Mouse (Mus musculus): ENCODE measurements around the gene Me3. TPM values are rescaled to one million over a fixed set of nuclear protein-coding genes. Genes with fewer than 3 reads are reported as not detected.

Gene Me3
- polyA plus RNA-seq, 1 experiment from 2014 or later = 3.8 TPM

DNA sequence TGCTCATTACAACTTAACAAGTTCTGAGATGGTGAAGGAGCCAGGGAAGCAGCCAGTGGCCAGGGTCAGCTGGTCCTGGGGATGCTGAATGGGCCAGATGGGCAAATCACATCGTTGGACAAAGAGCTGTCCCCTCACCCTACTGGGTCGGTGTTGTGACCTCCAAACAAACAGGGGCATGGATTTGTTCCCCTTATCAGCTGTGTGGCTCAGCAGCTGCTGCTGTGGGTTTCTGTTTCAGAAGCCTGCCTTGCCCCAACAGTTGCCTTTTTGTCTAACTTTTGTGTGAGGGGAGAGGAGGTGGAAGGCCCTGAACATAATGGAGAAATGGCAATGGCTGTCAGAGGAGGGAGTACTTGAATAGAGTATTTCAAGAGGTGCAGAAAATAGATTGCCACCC lies 4.2 kb upstream of the Me3 start:
- Histone ChIP-seq H3K27me3 (replicated peaks) (no peaks in the 10 kb centered on the region), H3K4me3 (no peak overlapping the region), H3K27ac (ENCODE audit: poor library complexity, severe bottlenecking) (no peak overlapping the region), H3K9me3 (replicated peaks) (no peaks in the 10 kb centered on the region), H3K36me3 (no peaks in the 10 kb centered on the region), H3K9ac (no peak overlapping the region), H3K4me2 (no peak overlapping the region), H3K4me1 (replicated peaks) (peaks cover 15% of the 10 kb centered on the region)
- no peak for ATAC-seq (ENCODE audit: insufficient number of reproducible peaks, low FRiP score)
- 23% methylated on average over 2 of the region's 2 CpGs for WGBS

DNA sequence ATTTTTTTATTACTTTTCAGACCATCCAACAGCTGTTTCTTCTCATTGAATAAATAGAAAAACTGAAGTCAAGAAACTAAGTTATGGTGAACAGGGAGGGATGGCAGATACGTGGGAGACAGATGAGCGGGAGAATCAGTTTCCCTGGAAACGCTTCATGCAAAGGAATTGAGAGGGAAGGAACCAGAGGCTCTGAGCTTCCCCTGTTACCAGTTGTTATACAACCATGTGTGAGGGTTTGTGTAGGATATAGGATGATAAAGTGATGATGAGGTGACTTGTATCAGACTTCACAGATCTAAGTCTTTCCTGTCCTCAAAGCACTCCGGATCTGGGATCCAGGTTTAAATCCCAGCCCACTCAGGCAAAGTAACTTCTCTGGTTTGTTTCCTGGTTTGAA lies 3.2 kb upstream of the Me3 start:
- 78% methylated on average over 4 of the region's 4 CpGs for WGBS
- no peak overlapping the region for H3K27ac ChIP-seq (ENCODE audit: poor library complexity, severe bottlenecking)
- H3K4me3 ChIP-seq = no peak overlapping the region
- H3K9ac ChIP-seq = no peak overlapping the region
- peaks cover 16% of the 10 kb centered on the region for H3K4me1 ChIP-seq (replicated peaks)
- H3K9me3 ChIP-seq (replicated peaks) = no peaks in the 10 kb centered on the region
- no peak overlapping the region for H3K4me2 ChIP-seq
- no peaks in the 10 kb centered on the region for H3K36me3 ChIP-seq
- ATAC-seq (ENCODE audit: insufficient number of reproducible peaks, low FRiP score) = no peak
- no peaks in the 10 kb centered on the region for H3K27me3 ChIP-seq (replicated peaks)

DNA sequence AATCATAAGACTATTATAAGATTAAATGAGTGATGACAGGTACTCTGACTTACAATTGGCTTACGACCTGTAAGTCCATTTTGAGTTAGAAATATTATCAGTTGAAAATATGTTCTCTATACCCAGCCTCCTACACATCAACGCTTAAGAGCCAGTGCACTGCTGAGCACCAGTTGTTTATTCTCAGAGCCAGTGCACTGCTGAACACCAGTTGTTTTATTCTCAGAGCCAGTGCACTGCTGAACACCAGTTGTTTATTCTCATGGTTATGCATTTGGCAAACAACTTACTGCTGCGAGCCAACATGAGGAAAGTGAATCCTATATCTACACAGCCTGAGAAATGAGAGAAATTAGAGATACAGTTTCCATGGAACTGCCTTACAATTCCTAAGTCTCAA lies 2.3 kb upstream of the Me3 start:
- WGBS = 56% methylated on average over 3 of the region's 3 CpGs
- no peak for ATAC-seq (ENCODE audit: insufficient number of reproducible peaks, low FRiP score)
- H3K9me3 ChIP-seq (replicated peaks) = no peaks in the 10 kb centered on the region

DNA sequence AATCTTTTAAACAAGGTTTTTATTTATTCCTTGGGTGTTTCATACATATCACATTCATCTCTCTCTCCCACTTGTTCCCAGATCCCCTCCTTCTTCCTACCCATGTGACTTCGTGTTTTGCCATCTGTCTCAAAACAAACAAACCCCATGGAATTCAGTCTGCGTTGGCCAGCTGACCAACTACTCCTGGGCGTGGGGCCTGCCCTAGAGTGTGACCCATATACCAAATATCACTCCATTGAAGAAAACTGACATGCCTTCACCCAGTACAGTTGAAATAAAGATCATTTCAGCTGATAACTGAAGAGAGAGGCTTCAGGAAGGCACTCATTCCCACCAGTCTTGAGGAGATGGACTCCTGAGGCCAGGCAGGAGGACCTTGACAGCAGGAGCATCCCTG lies 1.4 kb upstream of the Me3 start:
- Histone ChIP-seq H3K9me3 (replicated peaks) (no peaks in the 10 kb centered on the region), H3K4me3 (no peak overlapping the region), H3K36me3 (no peaks in the 10 kb centered on the region), H3K9ac (no peak overlapping the region), H3K4me2 (no peak overlapping the region), H3K27ac (ENCODE audit: poor library complexity, severe bottlenecking) (no peak overlapping the region), H3K27me3 (replicated peaks) (no peaks in the 10 kb centered on the region), H3K4me1 (replicated peaks) (peaks cover 16% of the 10 kb centered on the region)
- 67% methylated on average over 3 of the region's 3 CpGs for WGBS
- ATAC-seq (ENCODE audit: insufficient number of reproducible peaks, low FRiP score) = no peak

More for the DNA sequence above, 2.3 kb upstream of the Me3 start:
- Histone ChIP-seq H3K27me3 (replicated peaks) (no peaks in the 10 kb centered on the region), H3K36me3 (no peaks in the 10 kb centered on the region), H3K4me1 (replicated peaks) (peaks cover 16% of the 10 kb centered on the region), H3K4me3 (no peak overlapping the region), H3K4me2 (no peak overlapping the region), H3K27ac (ENCODE audit: poor library complexity, severe bottlenecking) (no peak overlapping the region), H3K9ac (no peak overlapping the region)

DNA sequence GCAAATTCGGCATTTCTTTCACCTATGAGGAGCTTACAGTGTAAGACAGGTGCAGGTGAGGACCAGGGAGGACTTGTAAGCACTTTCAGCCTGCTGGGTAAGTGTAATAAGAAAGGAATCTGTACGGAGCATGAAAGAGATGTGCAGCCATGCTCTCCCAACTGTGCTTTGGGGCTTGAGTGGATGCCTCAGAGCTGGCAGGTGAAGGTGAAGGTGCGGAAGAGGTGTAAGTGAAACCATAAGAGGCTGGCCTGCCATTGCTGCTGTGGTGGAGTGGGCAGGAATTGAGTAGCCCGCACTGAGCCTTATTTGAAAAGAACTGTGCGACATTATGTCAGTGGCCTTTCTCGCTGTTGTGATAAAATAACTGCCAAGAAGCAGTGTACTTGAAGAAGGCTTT lies 8.3 kb downstream of the Me3 start:
- Histone ChIP-seq H3K27me3 (replicated peaks) (no peaks in the 10 kb centered on the region), H3K4me3 (no peak overlapping the region), H3K36me3 (no peaks in the 10 kb centered on the region), H3K9me3 (replicated peaks) (no peaks in the 10 kb centered on the region), H3K4me2 (no peak overlapping the region), H3K27ac (ENCODE audit: poor library complexity, severe bottlenecking) (peak overlapping the region; percentile 13; the same call in 1 of the 2 replicates), H3K9ac (no peak overlapping the region), H3K4me1 (replicated peaks) (peaks cover 17% of the 10 kb centered on the region)
- ATAC-seq (ENCODE audit: insufficient number of reproducible peaks, low FRiP score) = no peak
- WGBS = 61% methylated on average over 6 of the region's 6 CpGs

DNA sequence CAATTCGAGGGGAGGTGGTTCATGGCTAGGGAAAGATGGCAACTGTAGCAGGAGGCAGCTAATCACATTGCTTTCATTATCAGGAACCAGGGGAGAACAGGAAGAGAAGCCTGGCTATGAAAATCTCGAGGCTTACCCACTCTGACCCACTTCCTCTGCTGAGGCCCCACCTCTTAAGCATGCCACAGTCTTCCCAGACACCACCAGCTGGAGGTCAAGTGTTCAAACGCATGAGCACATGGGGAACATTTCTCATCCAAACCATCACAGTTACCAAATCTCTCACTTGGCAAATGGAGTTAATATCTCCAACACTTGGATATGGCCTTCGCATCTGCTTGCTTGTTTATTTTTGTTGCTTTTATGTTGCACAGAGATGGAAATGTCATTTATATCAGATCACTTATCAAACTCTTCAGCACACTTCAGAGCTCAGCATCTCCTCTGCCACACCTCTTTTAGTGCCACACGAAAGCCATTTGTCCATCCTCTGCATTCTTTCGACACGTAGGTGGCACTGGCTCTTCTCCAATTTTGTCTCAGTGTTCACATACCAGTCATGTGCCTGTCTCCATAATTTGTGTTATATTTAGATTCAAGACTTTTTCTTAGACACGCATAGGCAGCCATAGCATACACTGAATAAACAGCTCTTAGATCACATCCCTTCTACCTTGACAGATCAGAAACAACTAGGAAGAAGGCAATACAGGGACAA lies 8.9 kb downstream of the Me3 start:
- H3K4me1 ChIP-seq (replicated peaks) = peaks cover 17% of the 10 kb centered on the region
- H3K27ac ChIP-seq (ENCODE audit: poor library complexity, severe bottlenecking) = peak overlapping the region; percentile 13; the same call in 1 of the 2 replicates
- H3K4me2 ChIP-seq = no peak overlapping the region
- 33% methylated on average over 8 of the region's 8 CpGs for WGBS
- H3K27me3 ChIP-seq (replicated peaks) = no peaks in the 10 kb centered on the region
- no peaks in the 10 kb centered on the region for H3K9me3 ChIP-seq (replicated peaks)
- no peaks in the 10 kb centered on the region for H3K36me3 ChIP-seq
- H3K4me3 ChIP-seq = no peak overlapping the region
- ATAC-seq (ENCODE audit: insufficient number of reproducible peaks, low FRiP score) = no peak
- H3K9ac ChIP-seq = no peak overlapping the region

DNA sequence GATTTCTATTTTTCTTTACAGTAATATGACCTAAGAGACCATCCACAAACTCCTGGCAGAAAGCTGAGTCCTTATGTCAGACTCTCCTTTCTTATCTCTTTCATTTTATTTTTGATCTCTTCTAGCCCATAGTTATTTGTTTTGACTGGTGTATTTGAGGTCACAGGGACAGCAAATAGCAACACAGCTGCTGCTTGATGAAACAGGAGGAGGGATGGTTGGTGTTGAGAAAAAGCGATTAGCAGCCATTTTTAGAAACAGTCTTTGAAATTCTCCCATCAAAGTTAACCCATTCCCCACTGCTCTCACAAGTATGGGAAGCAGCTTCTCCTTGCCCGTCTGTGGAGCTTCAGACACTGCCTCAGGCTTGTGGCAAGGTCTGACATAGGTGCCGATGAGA lies 12.8 kb downstream of the Me3 start:
- Histone ChIP-seq H3K4me1 (replicated peaks) (peaks cover 17% of the 10 kb centered on the region), H3K9me3 (replicated peaks) (no peaks in the 10 kb centered on the region), H3K27me3 (replicated peaks) (no peaks in the 10 kb centered on the region), H3K27ac (ENCODE audit: poor library complexity, severe bottlenecking) (peak overlapping the region; percentile 52), H3K36me3 (no peaks in the 10 kb centered on the region), H3K4me3 (no peak overlapping the region), H3K9ac (no peak overlapping the region), H3K4me2 (peak overlapping the region; percentile 24)
- ATAC-seq (ENCODE audit: insufficient number of reproducible peaks, low FRiP score) = no peak
- 41% methylated on average over 3 of the region's 3 CpGs for WGBS

DNA sequence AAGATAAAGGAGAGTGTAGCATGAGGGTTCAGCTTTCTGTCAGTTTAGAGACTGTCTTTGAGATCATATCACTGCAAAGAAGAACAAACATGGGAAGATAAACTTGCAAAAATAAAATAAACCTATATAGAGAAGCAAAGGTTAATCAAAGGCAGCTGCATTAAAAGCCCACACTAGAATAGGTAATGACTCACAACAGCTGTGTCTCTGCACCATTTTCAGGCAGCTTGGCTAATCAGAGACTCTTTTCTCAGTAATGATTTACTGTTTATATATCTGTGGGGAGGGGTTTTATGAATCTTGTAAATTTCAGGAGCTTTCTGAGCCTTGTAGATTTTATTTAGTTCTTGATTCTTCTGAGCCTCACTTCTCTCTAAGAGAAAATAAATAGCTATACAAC lies 15.7 kb downstream of the Me3 start:
- Histone ChIP-seq H3K36me3 (no peaks in the 10 kb centered on the region), H3K9ac (no peak overlapping the region), H3K4me3 (no peak overlapping the region), H3K27me3 (replicated peaks) (no peaks in the 10 kb centered on the region), H3K27ac (ENCODE audit: poor library complexity, severe bottlenecking) (no peak overlapping the region), H3K9me3 (replicated peaks) (no peaks in the 10 kb centered on the region), H3K4me2 (no peak overlapping the region), H3K4me1 (replicated peaks) (peaks cover 10% of the 10 kb centered on the region)
- ATAC-seq (ENCODE audit: insufficient number of reproducible peaks, low FRiP score) = no peak

DNA sequence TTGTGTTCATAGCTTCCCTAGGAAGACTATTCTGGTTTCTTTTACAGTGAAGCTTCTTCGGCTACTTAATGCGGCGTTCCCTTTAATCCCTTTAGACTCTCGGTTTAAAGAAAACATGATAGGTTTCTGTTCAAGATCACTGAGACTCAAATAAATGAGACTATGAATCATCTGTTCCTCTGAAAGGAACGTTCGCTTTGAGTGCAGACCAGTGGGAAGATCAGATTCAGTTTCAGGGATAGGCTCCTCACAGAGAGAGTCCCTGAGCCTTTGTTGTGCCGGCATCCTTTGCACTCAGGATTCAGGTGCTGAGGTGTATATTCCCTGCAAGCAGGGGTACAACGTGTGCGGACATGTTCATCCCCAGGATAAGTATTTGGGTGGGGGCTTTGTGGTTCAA lies 25.0 kb downstream of the Me3 start:
- Histone ChIP-seq H3K9me3 (replicated peaks) (no peaks in the 10 kb centered on the region), H3K27me3 (replicated peaks) (no peaks in the 10 kb centered on the region), H3K9ac (no peak overlapping the region), H3K4me1 (replicated peaks) (0 out of 2 replicates have a peak, but pooled peaks cover 5% of the 10 kb centered on the region), H3K4me3 (no peak overlapping the region), H3K4me2 (no peak overlapping the region), H3K36me3 (no peaks in the 10 kb centered on the region), H3K27ac (ENCODE audit: poor library complexity, severe bottlenecking) (no peak overlapping the region)
- ATAC-seq (ENCODE audit: insufficient number of reproducible peaks, low FRiP score) = no peak
- whole genome bisulfite sequencing = 80% methylated on average over 9 of the region's 9 CpGs

DNA sequence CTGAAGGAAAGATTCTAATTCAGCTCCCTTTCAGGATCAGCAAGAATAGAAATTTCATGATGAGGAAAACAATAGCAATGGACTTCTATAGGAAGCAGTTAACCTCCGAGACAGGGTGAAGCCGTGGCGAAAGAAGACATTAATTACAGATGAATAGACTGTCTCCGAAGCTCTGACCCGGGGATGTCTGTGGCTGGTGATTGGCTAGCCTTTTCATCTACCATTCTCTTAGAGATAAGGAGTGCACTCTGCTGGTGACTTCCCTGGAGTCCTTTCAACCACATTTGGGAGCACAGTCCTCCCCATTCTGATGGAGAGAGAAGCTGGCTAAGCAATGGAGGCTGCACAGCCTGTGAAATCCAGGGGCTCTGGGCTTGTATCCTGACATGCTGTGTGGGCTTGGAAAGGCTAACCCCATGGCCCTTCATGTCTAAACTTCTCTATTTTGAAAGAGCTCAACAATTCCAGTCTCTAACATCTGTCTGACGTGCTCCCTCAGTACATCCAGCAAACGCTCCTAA lies 25.6 kb downstream of the Me3 start:
- WGBS = 72% methylated on average over 7 of the region's 7 CpGs
- H3K27ac ChIP-seq (ENCODE audit: poor library complexity, severe bottlenecking) = no peak overlapping the region
- H3K9me3 ChIP-seq (replicated peaks) = no peaks in the 10 kb centered on the region
- H3K9ac ChIP-seq = no peak overlapping the region
- H3K4me3 ChIP-seq = no peak overlapping the region
- H3K4me2 ChIP-seq = no peak overlapping the region
- no peaks in the 10 kb centered on the region for H3K27me3 ChIP-seq (replicated peaks)
- no peaks in the 10 kb centered on the region for H3K36me3 ChIP-seq
- H3K4me1 ChIP-seq (replicated peaks) = 0 out of 2 replicates have a peak, but pooled peaks cover 5% of the 10 kb centered on the region
- no peak for ATAC-seq (ENCODE audit: insufficient number of reproducible peaks, low FRiP score)

DNA sequence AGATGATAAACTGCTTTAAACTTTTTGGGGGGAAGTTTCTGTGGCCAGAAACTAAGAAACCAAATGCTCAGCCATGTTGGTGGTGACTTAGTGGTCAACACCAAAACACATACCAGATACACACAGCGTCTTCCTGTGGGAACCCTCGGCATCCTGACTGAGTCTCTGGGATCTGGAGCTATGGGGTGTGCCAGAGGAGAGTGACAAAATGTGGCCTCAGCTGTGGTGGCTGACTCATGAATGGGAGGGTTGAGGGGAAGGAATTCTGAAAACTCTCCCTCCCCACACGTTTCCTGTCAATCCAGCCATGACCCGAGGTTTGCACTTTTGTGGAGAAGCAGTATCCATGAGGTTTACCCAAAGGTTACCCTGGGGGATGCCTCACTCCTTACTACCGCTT lies 32.0 kb downstream of the Me3 start:
- Histone ChIP-seq H3K4me2 (no peak overlapping the region), H3K4me3 (no peak overlapping the region), H3K4me1 (replicated peaks) (0 out of 2 replicates have a peak, but pooled peaks cover 5% of the 10 kb centered on the region), H3K36me3 (no peaks in the 10 kb centered on the region), H3K27ac (ENCODE audit: poor library complexity, severe bottlenecking) (no peak overlapping the region), H3K9ac (no peak overlapping the region), H3K27me3 (replicated peaks) (no peaks in the 10 kb centered on the region), H3K9me3 (replicated peaks) (no peaks in the 10 kb centered on the region)
- no peak for ATAC-seq (ENCODE audit: insufficient number of reproducible peaks, low FRiP score)
- WGBS = 43% methylated on average over 5 of the region's 5 CpGs

DNA sequence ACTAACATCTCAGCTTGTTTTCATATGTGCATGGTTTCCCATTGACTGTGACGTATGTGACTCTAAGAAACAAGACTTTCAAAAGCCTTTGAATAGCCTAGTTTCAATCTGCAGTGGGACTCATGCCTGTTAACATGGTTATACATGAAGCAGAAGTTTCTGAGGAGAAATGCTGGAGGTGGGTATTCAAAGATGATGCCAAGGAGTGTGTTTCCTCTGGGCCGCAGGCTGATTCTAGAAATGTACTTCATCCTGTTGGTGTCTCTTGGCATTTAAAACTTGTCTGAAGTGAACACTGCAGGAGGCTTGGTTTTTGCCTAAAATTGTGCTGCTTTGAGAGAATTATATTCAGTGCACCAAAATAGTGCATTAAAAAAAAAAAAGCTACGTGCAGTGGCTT lies 34.2 kb downstream of the Me3 start:
- no peak overlapping the region for H3K9ac ChIP-seq
- H3K36me3 ChIP-seq = no peaks in the 10 kb centered on the region
- WGBS = 79% methylated on average over 3 of the region's 3 CpGs
- H3K4me3 ChIP-seq = no peak overlapping the region
- no peaks in the 10 kb centered on the region for H3K9me3 ChIP-seq (replicated peaks)
- no peaks in the 10 kb centered on the region for H3K4me1 ChIP-seq (replicated peaks)
- H3K27me3 ChIP-seq (replicated peaks) = no peaks in the 10 kb centered on the region
- H3K27ac ChIP-seq (ENCODE audit: poor library complexity, severe bottlenecking) = no peak overlapping the region
- no peak for ATAC-seq (ENCODE audit: insufficient number of reproducible peaks, low FRiP score)
- no peak overlapping the region for H3K4me2 ChIP-seq
